Mouse (Mus musculus) kidney, postnatal 0 days (tissue): ENCODE results near the gene Supt3. TPM values are rescaled to one million over a fixed set of nuclear protein-coding genes. Genes with fewer than 3 reads are reported as not detected.

Experiments
- ATAC-seq: fragments of 200-750 bp; cut with Nextera tagmentation; replicated peaks from 2 replicates; pipeline ENCODE4 v1.8.0; 2017; ENCODE audit warnings: low read depth, moderate number of reproducible peaks, moderate TSS enrichment, moderate library complexity; ENCODE audit not compliant: low FRiP score
- DNase-seq: peaks from one replicate; pipeline ENCODE4 v3.0.0-alpha.2; 2016; ENCODE audit warnings: low spot score
- H3K27ac ChIP-seq: fragments of 300-500 bp; sonication (generic); 2 replicates; pipeline ENCODE4 v1.5.1; 2014; ENCODE audit warnings: mild to moderate bottlenecking
- H3K27me3 ChIP-seq: fragments of 300-500 bp; sonication (generic); 2 replicates; pipeline ENCODE4 v1.6.1; 2014; ENCODE audit warnings: low read length, mixed read lengths; ENCODE audit not compliant: insufficient read depth
- H3K36me3 ChIP-seq: fragments of 300-500 bp; sonication (generic); 2 replicates; pipeline ENCODE4 v1.6.1; 2014; ENCODE audit warnings: low read length, mixed read lengths; ENCODE audit not compliant: insufficient read depth
- H3K4me1 ChIP-seq: fragments of 300-500 bp; sonication (generic); replicated peaks from 2 replicates; pipeline ENCODE4 v1.6.1; 2014; ENCODE audit warnings: antibody characterized with exemption, low read length, mixed read lengths; ENCODE audit not compliant: insufficient read depth
- H3K4me2 ChIP-seq: fragments of 300-500 bp; sonication (generic); 2 replicates; pipeline ENCODE4 v1.6.1; 2014; ENCODE audit warnings: mild to moderate bottlenecking, low read length, moderate library complexity, mixed read lengths
- H3K4me3 ChIP-seq: fragments of 300-500 bp; sonication (generic); replicated peaks from 2 replicates; pipeline ENCODE4 v1.5.1; 2014; ENCODE audit warnings: low read depth, low read length
- H3K9ac ChIP-seq: fragments of 300-500 bp; sonication (generic); 2 replicates; pipeline ENCODE4 v1.6.1; 2014; ENCODE audit warnings: low read depth, low read length
- H3K9me3 ChIP-seq: fragments of 300-500 bp; sonication (generic); replicated peaks from 2 replicates; pipeline ENCODE4 v1.6.1; 2016; ENCODE audit warnings: low read length, inconsistent platforms, mixed read lengths
- CTCF ChIP-seq: IDR thresholded peaks from 2 replicates; pipeline ENCODE4 v1.5.1; 2016; ENCODE audit warnings: antibody characterized with exemption, low read depth, mild to moderate bottlenecking, moderate library complexity
- WGBS: fragments of 180-500 bp; shearing (Covaris S2); extraction: QIAGEN DNeasy Blood & Tissue Kit; methylation state at CpG from one replicate; pipeline ENCODE4 v1.1.7; 2014; 5-methylcytosine and 5-hydroxymethylcytosine counted together
- polyA plus RNA-seq: library from polyadenylated mRNA; unstranded; fragments of >200 nt; fragmentation: Nextera tagmentation; extraction: Ambion mirVana; gene quantifications from 2 replicates; pipeline ENCODE4 v1.2.1, GENCODE M21; 2015

The Supt3 gene
- polyA plus RNA-seq, 1 experiment from 2014 or later: 19.2 TPM

- H3K4me1 ChIP-seq: no peaks in the 10 kb centered on the region
- H3K27me3 ChIP-seq: no peaks in the 10 kb centered on the region
- H3K27ac ChIP-seq: no peak overlapping the region
- 76% methylated on average over 6 of the region's 6 CpGs for WGBS
- H3K4me3 ChIP-seq: no peak overlapping the region
- H3K9me3 ChIP-seq: no peaks in the 10 kb centered on the region
- ATAC-seq (no peak), DNase-seq (no peak)
- no peak overlapping the region for H3K9ac ChIP-seq
- H3K36me3 ChIP-seq: no peaks in the 10 kb centered on the region
- no peak overlapping the region for H3K4me2 ChIP-seq
- TF ChIP-seq CTCF: peak; percentile 18; the same call in 1 of the 2 replicates
Observed at GRCm38 (mm10) chr17:45143043-45143442, 366.1 kb downstream of the Supt3 start.

GRCm38 (mm10) chr17:45144656-45145055, 367.7 kb downstream of the Supt3 start:
- Histone ChIP-seq H3K9ac (no peak overlapping the region), H3K4me3 (no peak overlapping the region), H3K27ac (no peak overlapping the region), H3K36me3 (no peaks in the 10 kb centered on the region), H3K9me3 (no peaks in the 10 kb centered on the region), H3K4me1 (no peaks in the 10 kb centered on the region), H3K27me3 (no peaks in the 10 kb centered on the region), H3K4me2 (no peak overlapping the region)
- TF ChIP-seq CTCF: no peak
- 84% methylated on average over 14 of the region's 14 CpGs for WGBS
- DNase-seq (no peak), ATAC-seq (no peak)

- no peak overlapping the region for H3K27ac ChIP-seq
- no peak for TF ChIP-seq CTCF
- no peaks in the 10 kb centered on the region for H3K4me1 ChIP-seq
- no peak for ATAC-seq
- H3K4me2 ChIP-seq: no peak overlapping the region
- peak; percentile 53 for DNase-seq
- H3K4me3 ChIP-seq: no peak overlapping the region
- no peaks in the 10 kb centered on the region for H3K9me3 ChIP-seq
- no peak overlapping the region for H3K9ac ChIP-seq
- 42% methylated on average over 17 of the region's 17 CpGs for WGBS
- H3K36me3 ChIP-seq: no peaks in the 10 kb centered on the region
- H3K27me3 ChIP-seq: no peaks in the 10 kb centered on the region; the same call in 1 of the 2 replicates
Observed at GRCm38 (mm10) chr17:45151312-45151929, 374.5 kb downstream of the Supt3 start.

- no peak overlapping the region for H3K9ac ChIP-seq
- no peaks in the 10 kb centered on the region for H3K9me3 ChIP-seq
- no peaks in the 10 kb centered on the region; the same call in 1 of the 2 replicates for H3K27me3 ChIP-seq
- ATAC-seq: no peak
- DNase-seq: no peak
- H3K27ac ChIP-seq: no peak overlapping the region
- H3K4me1 ChIP-seq: no peaks in the 10 kb centered on the region
- no peak for TF ChIP-seq CTCF
- H3K4me2 ChIP-seq: no peak overlapping the region
- no peak overlapping the region for H3K4me3 ChIP-seq
- no peaks in the 10 kb centered on the region for H3K36me3 ChIP-seq
- WGBS: 50% methylated on average over 6 of the region's 6 CpGs
Observed at GRCm38 (mm10) chr17:45153721-45154120, 376.8 kb downstream of the Supt3 start.

- H3K9me3 ChIP-seq: no peaks in the 10 kb centered on the region
- ATAC-seq (no peak), DNase-seq (no peak)
- no peak overlapping the region for H3K27ac ChIP-seq
- no peaks in the 10 kb centered on the region for H3K4me1 ChIP-seq
- H3K4me2 ChIP-seq: no peak overlapping the region
- H3K36me3 ChIP-seq: no peaks in the 10 kb centered on the region
- no peak for TF ChIP-seq CTCF
- WGBS: 71% methylated on average over 16 of the region's 16 CpGs
- no peak overlapping the region for H3K4me3 ChIP-seq
- H3K27me3 ChIP-seq: no peaks in the 10 kb centered on the region
- no peak overlapping the region for H3K9ac ChIP-seq
Observed at GRCm38 (mm10) chr17:45158171-45158691, 381.3 kb downstream of the Supt3 start.

GRCm38 (mm10) chr17:45160651-45161050, 383.7 kb downstream of the Supt3 start:
- Histone ChIP-seq H3K9ac (no peak overlapping the region), H3K36me3 (no peaks in the 10 kb centered on the region), H3K27me3 (no peaks in the 10 kb centered on the region), H3K4me2 (no peak overlapping the region), H3K27ac (no peak overlapping the region), H3K9me3 (no peaks in the 10 kb centered on the region), H3K4me1 (no peaks in the 10 kb centered on the region), H3K4me3 (no peak overlapping the region)
- 85% methylated on average over 6 of the region's 6 CpGs for WGBS
- DNase-seq (no peak), ATAC-seq (no peak)
- peak; percentile 35; the same call in 1 of the 2 replicates for TF ChIP-seq CTCF
